Mouse (Mus musculus) left cerebral cortex, adult 9 months (tissue): ENCODE data around the gene 4930402K13Rik.
"Not testable (repeated sequence)": the region's sequence is repeated elsewhere in the genome, so short reads cannot be mapped to it uniquely, and the experiment has no call there.

Experiments
- DNase-seq, 2 experiments: peaks; one replicate each; pipeline ENCODE4 v3.0.0; 2022; ENCODE audit warnings: low spot score in 2 of 2

The 4930402K13Rik gene

DNA sequence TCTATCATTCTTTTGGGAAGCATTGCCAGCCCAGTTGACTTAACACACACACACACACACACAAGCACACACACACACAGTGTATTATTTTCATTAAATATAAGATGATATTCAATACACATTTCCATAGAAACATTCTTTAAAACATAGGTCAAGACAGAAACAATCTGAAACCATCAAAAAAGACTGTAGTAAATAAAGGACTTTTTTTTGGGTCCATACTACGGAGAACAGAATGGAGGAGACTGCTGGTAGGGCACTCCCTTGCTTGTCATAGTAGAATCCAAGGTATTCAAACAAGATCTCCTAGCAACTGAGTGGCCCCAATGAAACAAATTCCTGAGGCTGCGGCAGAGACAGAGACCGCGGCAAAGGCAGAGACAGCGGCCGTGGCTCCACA lies at the start of gene 4930402K13Rik:
Gene 4930402K13Rik, plus strand, starts transcription at position 301 of the 400 bp plus-strand sequence.
- no peak for DNase-seq

DNA sequence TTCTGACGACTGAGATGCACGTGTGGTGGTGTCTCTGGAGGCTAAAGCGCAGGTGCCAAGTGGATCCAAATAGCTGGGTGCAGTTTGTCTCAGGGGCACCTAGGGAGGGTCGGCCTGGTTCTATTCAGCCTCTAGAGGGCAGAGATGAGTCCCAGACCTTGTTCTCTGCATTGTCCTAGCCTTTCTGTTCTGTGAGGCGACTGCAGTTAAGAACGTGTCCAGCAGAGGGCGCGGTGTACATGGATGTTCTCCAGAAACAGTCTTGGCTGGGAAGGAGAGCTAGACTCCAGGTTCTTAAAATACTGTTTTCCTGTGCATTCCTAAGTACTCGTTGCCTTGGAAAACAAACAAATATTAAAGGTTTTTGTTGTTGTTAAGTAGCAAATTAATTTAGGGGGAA lies 43.4 kb upstream of the 4930402K13Rik start:
- peak in 1 of 2 experiments; percentile 96 for DNase-seq

DNA sequence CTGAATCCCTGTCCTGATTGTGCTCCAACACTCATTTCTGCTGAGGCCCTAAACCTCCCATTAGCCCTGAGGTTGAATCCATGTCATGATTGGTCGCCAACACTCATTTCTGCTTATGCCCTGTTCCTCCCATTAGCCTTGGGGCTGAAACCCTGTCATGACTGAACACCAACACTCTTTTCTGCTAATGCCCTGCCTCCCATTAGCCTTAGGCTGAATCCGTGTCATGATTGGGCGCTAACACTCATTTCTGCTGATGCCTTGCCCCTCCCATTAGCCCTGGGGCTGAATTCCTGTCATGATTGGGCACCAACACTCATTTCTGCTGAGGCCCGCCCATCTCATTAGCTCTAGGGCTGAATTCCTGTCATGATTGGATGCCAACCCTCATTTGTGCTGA lies 42.3 kb upstream of the 4930402K13Rik start:
- DNase-seq: no peak

DNA sequence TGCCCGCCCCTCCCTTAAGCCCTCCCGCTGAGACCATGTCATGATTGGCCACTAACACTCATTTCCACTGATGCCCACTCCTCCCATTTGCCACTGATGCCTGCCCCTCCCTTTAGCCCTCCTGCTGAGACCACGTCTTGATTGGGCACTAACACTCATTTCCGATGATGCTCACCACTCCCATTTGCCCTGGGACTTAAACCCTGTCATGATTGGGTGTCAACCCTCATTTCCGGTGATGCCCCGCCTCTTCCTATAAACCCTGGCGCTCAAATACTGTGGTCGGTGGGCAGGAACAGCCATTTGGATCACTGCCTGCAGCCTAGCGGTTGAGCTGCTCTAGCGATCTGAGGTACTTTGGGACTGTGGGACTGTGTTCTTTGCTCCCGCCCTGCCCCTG lies 41.6 kb upstream of the 4930402K13Rik start, which contains the start of gene Fthl17f:
Gene Fthl17f, plus strand, starts transcription at position 301 of the 400 bp plus-strand sequence.
- not testable (repeated sequence) for DNase-seq

DNA sequence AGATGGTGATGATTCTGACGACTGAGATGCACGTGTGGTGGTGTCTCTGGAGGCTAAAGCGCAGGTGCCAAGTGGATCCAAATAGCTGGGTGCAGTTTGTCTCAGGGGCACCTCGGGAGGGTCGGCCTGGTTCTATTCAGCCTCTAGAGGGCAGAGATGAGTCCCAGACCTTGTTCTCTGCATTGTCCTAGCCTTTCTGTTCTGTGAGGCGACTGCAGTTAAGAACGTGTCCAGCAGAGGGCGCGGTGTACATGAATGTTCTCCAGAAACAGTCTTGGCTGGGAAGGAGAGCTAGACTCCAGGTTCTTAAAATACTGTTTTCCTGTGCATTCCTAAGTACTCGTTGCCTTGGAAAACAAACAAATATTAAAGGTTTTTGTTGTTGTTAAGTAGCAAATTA lies 26.7 kb upstream of the 4930402K13Rik start:
- DNase-seq: peak; percentile 35 to 65

DNA sequence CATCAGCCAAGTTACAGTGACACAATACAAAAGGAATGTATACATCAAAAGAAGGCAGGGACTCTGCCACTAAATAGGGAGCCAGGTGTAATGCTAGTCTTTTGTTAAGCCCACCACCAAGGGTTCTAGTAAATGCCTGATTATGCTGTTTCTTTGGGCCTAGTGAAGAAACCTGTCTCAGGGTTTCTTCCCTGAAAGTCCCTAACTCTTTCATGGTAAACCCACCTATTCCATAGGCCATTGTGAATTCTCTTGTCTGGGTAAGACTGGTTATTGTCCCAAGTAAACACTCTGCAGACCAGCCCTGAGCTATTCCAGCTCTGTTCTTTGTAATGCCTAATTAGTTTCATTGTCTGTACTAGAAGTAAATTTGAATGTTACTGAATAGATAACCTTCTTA lies 9.3 kb upstream of the 4930402K13Rik start:
- not testable (repeated sequence) for DNase-seq

DNA sequence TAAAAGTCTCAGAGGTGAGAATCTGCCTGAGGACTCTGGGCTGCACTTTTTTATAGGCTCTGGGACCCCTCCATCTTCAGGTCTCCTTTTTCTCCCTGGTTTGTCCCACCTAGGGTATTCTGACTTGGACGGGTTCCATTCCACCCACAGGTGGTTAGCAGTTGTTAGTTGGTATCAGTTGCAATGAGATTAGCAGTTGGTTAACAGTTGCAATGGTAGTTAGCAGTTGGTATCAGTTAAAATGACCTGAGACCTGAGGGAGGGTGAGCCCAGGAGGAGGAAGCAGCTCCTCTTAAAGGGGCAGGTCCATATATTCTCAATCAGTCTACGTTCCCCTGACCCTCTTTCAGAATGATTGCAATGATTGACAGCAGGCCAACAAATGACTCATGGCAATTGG lies 6.0 kb downstream of the 4930402K13Rik start:
- DNase-seq: no peak

DNA sequence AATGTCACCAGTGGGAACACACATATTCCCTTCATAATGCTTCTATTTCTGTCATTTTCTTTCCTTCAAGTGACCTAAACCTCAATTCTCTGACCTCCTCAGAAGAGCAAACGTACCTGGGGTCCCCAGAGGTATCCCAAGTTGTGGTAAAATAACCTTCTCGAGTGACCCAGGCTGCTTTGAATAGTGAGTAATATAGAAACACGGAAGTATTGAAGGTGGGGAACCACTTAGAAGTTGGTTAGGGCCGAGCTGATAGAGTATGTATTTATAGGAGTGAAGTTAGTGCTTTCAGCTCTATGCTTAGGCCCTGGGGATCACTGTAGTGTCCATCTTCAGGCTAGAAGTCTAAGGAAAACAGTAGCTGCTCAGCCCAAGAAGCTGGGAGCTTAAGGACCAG lies 20.6 kb downstream of the 4930402K13Rik start:
- DNase-seq: no peak

DNA sequence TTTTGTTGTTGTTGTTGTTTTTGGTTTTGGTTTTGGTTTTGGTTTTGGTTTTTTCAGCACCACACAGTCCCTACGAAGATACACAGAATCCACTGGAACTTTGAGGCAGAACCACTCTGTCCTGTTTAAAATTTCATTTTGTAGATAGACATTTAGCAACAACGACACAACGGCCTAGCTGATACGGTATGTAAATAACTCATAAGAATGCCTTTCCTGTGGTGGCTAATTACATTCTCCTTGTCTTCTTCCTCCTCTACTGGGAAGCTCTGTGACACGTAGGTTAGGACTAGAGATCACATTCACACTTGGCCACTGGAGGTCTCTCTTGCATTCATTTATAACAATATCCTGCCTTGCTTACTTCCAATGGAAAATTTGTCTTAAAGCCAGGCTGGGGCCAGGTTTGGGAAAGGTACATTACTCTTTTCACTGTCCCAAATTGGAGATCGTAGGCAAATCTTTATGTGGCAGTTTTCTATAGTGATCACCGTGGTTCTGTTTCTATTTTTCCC lies 24.0 kb downstream of the 4930402K13Rik start:
- peak; percentile 3 to 39 for DNase-seq

DNA sequence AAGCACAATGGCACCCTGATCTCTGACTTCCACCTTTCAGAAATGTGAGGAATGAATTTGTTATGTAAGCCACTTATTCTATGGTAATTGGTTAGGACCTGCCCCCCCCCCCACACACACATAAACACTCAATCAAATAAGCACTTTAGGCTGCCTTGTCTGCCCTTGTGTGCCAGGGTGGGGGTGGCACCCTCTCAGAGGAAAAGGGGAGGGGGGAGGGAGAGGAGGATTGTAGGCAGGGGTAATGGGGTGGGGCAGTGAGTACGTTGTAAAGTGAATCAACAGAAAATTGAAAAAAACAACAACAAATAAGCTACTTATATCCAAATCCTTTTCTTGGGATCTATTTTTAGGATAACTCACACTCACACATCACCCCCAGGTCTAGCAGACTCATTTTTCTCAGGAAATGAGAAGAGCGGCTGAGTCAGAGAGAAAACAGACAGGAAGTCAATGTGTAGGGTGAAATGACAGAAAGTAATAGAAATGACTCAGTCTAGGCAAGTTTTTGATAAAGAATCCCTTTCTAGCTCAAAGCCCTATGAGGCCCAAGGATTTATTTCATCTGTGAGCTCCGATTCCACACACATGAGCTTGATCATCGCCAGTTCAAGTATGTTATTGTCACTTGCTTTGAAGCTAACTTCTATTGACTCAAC lies 35.1 kb downstream of the 4930402K13Rik start:
- DNase-seq: no peak

DNA sequence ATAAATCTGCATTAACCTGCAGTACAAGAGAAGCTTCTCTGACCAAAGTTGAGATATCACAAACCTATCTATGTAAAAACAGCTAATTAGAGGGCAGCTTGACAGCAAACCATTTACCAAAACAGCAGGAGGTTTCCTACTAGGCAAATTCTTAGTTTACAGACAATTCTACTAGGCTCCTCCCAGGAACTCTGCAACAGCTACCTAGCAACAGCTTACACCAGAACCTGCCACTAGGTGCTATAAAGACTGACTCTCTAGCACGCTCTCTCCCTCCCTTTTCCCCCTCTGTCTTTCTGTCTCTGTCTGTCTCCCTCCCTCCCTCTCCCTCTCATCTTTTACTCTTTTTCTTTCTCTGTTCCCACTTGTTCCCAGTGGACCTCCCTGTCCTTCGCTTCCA lies 38.3 kb downstream of the 4930402K13Rik start:
- no peak for DNase-seq
